ENCODE assay signal across 16 mouse cellular contexts in genomic region chr3:27483762-27484161, GRCm38 (mm10).
"Had no signal": no experiment of that assay in that cellular context is flagged by ENCODE, and none has a peak within 500 bp of the region (broad histone marks: within the 10 kb centered on the region; RNA-seq: fewer than 3 reads in every experiment).

No protein-coding gene starts in this region.

- H3K27ac ChIP-seq: kidney, embryonic 15.5 days; left cerebral cortex, adult 2 months; limb, embryonic 15.5 days; liver, embryonic 12.5 days; midbrain, embryonic 13.5 days; neural tube, embryonic 15.5 days; stomach, postnatal 0 days had no signal

- H3K4me1 ChIP-seq: kidney, embryonic 15.5 days; liver, embryonic 12.5 days; megakaryocyte, embryonic 14.5 days; neural tube, embryonic 15.5 days had no signal

- H3K36me3 ChIP-seq: midbrain, embryonic 13.5 days; neural tube, embryonic 15.5 days had no signal

- H3K9ac ChIP-seq: kidney, embryonic 15.5 days; limb, embryonic 15.5 days; liver, embryonic 12.5 days; midbrain, embryonic 13.5 days; neural tube, embryonic 15.5 days had no signal

- H3K4me2 ChIP-seq: kidney, embryonic 15.5 days; limb, embryonic 15.5 days; liver, embryonic 12.5 days; midbrain, embryonic 13.5 days; neural tube, embryonic 15.5 days had no signal

- ATAC-seq: intestine, embryonic 16.5 days; liver, embryonic 12.5 days had no signal

- DNase-seq: kidney, adult 2 months; kidney, postnatal 14 days; right cerebral cortex, adult 18-20 months; right cerebral cortex, postnatal 25 days; thymus, adult 2 months; thymus, postnatal 25 days had no signal

- H3K4me3 ChIP-seq: kidney, embryonic 15.5 days; left cerebral cortex, adult 2 months; limb, embryonic 15.5 days; liver, embryonic 12.5 days; megakaryocyte, embryonic 14.5 days; midbrain, embryonic 13.5 days; myocyte; neural tube, embryonic 15.5 days had no signal

- H3K9me3 ChIP-seq: kidney, embryonic 15.5 days; limb, embryonic 15.5 days; liver, embryonic 12.5 days; midbrain, embryonic 13.5 days; neural tube, embryonic 15.5 days had no signal

- H3K27me3 ChIP-seq: kidney, embryonic 15.5 days; limb, embryonic 15.5 days; liver, embryonic 12.5 days; megakaryocyte, embryonic 14.5 days; midbrain, embryonic 13.5 days; neural tube, embryonic 15.5 days had no signal
